Mouse (Mus musculus) small intestine, adult 2 months (tissue): Measurements from ENCODE around the gene Kat7.

ENCODE experiments used
- CTCF ChIP-seq: fragments of 200-500 bp; IDR thresholded peaks from 2 replicates; pipeline ENCODE4 v1.5.1; 2012; ENCODE audit warnings: low read depth, mild to moderate bottlenecking, control low read depth, inconsistent platforms, low read length, moderate library complexity, mixed read lengths; ENCODE audit not compliant: insufficient replicate concordance, insufficient read length; ENCODE audit errors: extremely low read depth
- POLR2A ChIP-seq: fragments of 200-500 bp; IDR thresholded peaks from 2 replicates; pipeline ENCODE4 v1.6.1; 2012; ENCODE audit warnings: low read depth, mild to moderate bottlenecking, control low read depth, inconsistent platforms, low read length, moderate library complexity

DNA sequence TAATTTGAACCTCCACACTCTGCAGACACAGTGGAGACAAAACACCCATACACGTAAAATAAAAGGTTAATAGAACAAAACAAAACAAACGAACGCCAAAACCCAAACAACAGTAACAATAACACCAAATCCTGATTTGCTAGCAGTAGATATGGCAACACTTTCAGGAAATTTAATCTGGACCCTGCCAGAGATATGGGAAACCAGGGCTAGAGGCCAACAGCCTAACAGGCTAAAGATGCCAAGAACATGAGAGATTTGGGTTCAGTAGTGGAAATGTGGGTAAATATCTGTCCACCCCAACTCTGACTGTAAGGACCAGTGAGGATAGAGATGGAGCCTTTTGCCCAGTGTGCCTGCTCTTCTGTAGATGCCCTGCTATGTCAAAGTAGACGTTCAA is 52.1 kb downstream of the Kat7 start:
- TF ChIP-seq CTCF (no peak), POLR2A (no peak)
